Mouse (Mus musculus): ENCODE data around the gene Tex22. TPM values are rescaled to one million over a fixed set of nuclear protein-coding genes. Genes with fewer than 3 reads are reported as not detected.

Tex22 gene
- total and polyA plus RNA-seq, 2 experiments from 2014 or later, result not detected

GRCm38 (mm10) chr12:113108528-113109283 lies 34.4 kb downstream of the Tex22 start:
- 77% methylated on average over 17 of the region's 17 CpGs for WGBS
- no peak for DNase-seq (ENCODE audit: low spot score)

DNA sequence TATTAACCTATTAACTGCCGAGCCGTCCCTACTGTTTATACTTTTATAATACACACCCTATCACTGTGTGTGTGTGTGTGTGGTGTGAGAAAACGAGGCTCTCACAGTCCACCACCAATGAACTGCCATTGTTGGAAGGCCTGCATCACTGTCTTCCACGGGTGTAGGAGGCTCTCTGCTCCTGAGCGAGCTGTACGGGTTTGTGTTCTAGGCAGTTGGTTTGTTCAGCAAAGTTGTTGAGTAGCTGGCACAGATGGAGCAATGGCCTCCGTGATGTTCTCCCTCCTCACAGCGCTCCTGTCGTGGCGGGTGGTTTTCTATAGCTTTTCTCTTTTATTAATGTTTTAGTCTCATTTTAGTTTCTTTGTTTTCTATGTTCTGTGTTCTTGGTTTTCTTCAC lies 35.5 kb downstream of the Tex22 start:
- ATAC-seq (ENCODE audit: insufficient read depth, low read depth) (no peak), DNase-seq (ENCODE audit: low spot score) (no peak)
- Histone ChIP-seq H3K9ac (replicated peaks; ENCODE audit: low read depth, low read length) (no peak overlapping the region), H3K27me3 (ENCODE audit: control insufficient read depth, insufficient read depth, low read length) (no peaks in the 10 kb centered on the region), H3K9me3 (replicated peaks; ENCODE audit: control insufficient read depth, low read length) (no peaks in the 10 kb centered on the region), H3K36me3 (replicated peaks; ENCODE audit: control insufficient read depth, insufficient read depth, low read length) (peaks cover 8% of the 10 kb centered on the region; the same call in 1 of the 2 replicates), H3K4me2 (ENCODE audit: low read depth, low read length) (no peak overlapping the region), H3K4me1 (ENCODE audit: control insufficient read depth, insufficient read depth) (peaks cover 9% of the 10 kb centered on the region; the same call in 1 of the 2 replicates), H3K4me3 (ENCODE audit: low read depth, low read length) (no peak overlapping the region), H3K27ac (ENCODE audit: low read depth) (no peak overlapping the region)
- TF ChIP-seq EP300 (IDR thresholded peaks at IDR 0.05; ENCODE audit: low read depth), result no peak
- no peak for TF ChIP-seq CTCF (IDR thresholded peaks at IDR 0.05; ENCODE audit: low read depth)
- WGBS, result 90% methylated on average over 10 of the region's 10 CpGs

More at GRCm38 (mm10) chr12:113108528-113109283, 34.4 kb downstream of the Tex22 start:
- Histone ChIP-seq H3K27ac (ENCODE audit: low read depth) (no peak overlapping the region), H3K27me3 (ENCODE audit: control insufficient read depth, insufficient read depth, low read length) (no peaks in the 10 kb centered on the region), H3K9me3 (replicated peaks; ENCODE audit: control insufficient read depth, low read length) (no peaks in the 10 kb centered on the region), H3K4me2 (ENCODE audit: low read depth, low read length) (no peak overlapping the region), H3K4me3 (ENCODE audit: low read depth, low read length) (no peak overlapping the region), H3K4me1 (ENCODE audit: control insufficient read depth, insufficient read depth) (peaks cover 9% of the 10 kb centered on the region; the same call in 1 of the 2 replicates), H3K9ac (replicated peaks; ENCODE audit: low read depth, low read length) (no peak overlapping the region), H3K36me3 (replicated peaks; ENCODE audit: control insufficient read depth, insufficient read depth, low read length) (peaks cover 5% of the 10 kb centered on the region; the same call in 1 of the 2 replicates)
- no peak for ATAC-seq (ENCODE audit: insufficient read depth, low read depth)
- no peak for TF ChIP-seq EP300 (IDR thresholded peaks at IDR 0.05; ENCODE audit: low read depth)
- no peak for TF ChIP-seq CTCF (IDR thresholded peaks at IDR 0.05; ENCODE audit: low read depth)

DNA sequence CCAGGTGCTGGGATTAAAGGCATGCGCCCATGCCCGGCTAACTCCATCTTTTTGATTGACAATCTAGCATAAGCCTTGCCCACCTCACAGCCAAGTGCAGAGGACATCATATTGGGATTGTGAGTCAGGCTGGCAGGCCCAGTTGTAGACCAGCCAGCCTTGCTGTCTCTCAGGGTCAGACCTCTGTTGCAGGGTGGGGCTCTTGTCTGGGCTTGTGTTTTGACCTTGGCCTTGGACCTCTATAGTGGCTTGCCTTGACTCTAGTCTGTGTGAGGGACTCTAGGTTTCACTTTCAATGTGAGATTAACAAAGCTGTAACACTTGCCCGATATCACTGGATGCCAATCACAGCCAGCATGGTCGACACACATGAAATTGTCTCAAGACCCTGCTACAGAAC lies 39.8 kb downstream of the Tex22 start:
- Histone ChIP-seq H3K9me3 (replicated peaks; ENCODE audit: control insufficient read depth, low read length) (no peaks in the 10 kb centered on the region), H3K4me3 (ENCODE audit: low read depth, low read length) (no peak overlapping the region), H3K27me3 (ENCODE audit: control insufficient read depth, insufficient read depth, low read length) (no peaks in the 10 kb centered on the region), H3K36me3 (replicated peaks; ENCODE audit: control insufficient read depth, insufficient read depth, low read length) (peaks cover 30% of the 10 kb centered on the region), H3K27ac (ENCODE audit: low read depth) (no peak overlapping the region), H3K4me1 (ENCODE audit: control insufficient read depth, insufficient read depth) (no peaks in the 10 kb centered on the region), H3K9ac (replicated peaks; ENCODE audit: low read depth, low read length) (no peak overlapping the region), H3K4me2 (ENCODE audit: low read depth, low read length) (no peak overlapping the region)
- DNase-seq (ENCODE audit: low spot score) (no peak), ATAC-seq (ENCODE audit: insufficient read depth, low read depth) (no peak)
- no peak for TF ChIP-seq CTCF (IDR thresholded peaks at IDR 0.05; ENCODE audit: low read depth)
- TF ChIP-seq EP300 (IDR thresholded peaks at IDR 0.05; ENCODE audit: low read depth), result no peak
- 83% methylated on average over 4 of the region's 4 CpGs for WGBS

DNA sequence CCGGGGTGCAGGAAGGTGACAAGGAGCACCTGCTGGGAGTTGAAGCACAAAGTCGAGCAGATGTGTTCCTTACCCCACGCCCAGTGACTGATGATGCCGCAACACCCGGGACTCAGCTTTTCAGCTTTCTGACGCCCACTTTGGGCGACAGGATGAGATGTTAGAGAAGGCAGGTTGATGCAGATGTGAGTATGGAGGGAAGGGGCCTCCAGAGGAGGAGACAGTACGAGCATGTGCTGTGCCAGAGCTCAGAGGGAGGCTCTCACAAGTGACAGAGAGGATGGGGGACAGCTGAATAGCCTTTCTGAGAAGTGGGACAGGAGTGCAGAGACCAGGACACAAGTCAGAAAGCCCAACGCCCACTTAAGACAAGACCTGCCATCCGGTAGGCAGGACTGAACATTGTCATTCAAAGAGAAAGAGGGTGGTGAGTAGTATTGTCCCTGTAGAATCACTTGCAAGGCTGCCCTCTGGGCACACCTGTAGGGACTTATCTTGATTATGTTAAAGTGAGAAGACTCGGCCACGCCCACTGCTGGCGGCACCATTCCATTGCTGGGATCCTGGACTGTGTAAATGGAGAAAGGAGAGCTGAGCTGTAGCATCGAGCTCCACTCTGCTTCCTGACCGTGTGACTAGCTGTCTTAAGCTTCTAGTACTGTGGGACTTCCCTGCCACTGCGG lies 40.7 kb downstream of the Tex22 start:
- no peak for TF ChIP-seq EP300 (IDR thresholded peaks at IDR 0.05; ENCODE audit: low read depth)
- TF ChIP-seq CTCF (IDR thresholded peaks at IDR 0.05; ENCODE audit: low read depth), result no peak
- ATAC-seq (ENCODE audit: insufficient read depth, low read depth) (no peak), DNase-seq (ENCODE audit: low spot score) (no peak)
- Histone ChIP-seq H3K36me3 (replicated peaks; ENCODE audit: control insufficient read depth, insufficient read depth, low read length) (peaks cover 31% of the 10 kb centered on the region), H3K4me3 (ENCODE audit: low read depth, low read length) (no peak overlapping the region), H3K27me3 (ENCODE audit: control insufficient read depth, insufficient read depth, low read length) (no peaks in the 10 kb centered on the region), H3K9ac (replicated peaks; ENCODE audit: low read depth, low read length) (no peak overlapping the region), H3K9me3 (replicated peaks; ENCODE audit: control insufficient read depth, low read length) (no peaks in the 10 kb centered on the region), H3K4me2 (ENCODE audit: low read depth, low read length) (no peak overlapping the region), H3K27ac (ENCODE audit: low read depth) (no peak overlapping the region), H3K4me1 (ENCODE audit: control insufficient read depth, insufficient read depth) (no peaks in the 10 kb centered on the region; the same call in 1 of the 2 replicates)
- 77% methylated on average over 16 of the region's 16 CpGs for WGBS

GRCm38 (mm10) chr12:113119516-113120410 lies 45.5 kb downstream of the Tex22 start:
- no peak overlapping the region for H3K4me3 ChIP-seq (ENCODE audit: low read depth, low read length)
- 80% methylated on average over 20 of the region's 20 CpGs for WGBS
- ATAC-seq (ENCODE audit: insufficient read depth, low read depth), result peak; percentile 73
- H3K9me3 ChIP-seq (replicated peaks; ENCODE audit: control insufficient read depth, low read length), result no peaks in the 10 kb centered on the region
- peaks cover 70% of the 10 kb centered on the region for H3K36me3 ChIP-seq (replicated peaks; ENCODE audit: control insufficient read depth, insufficient read depth, low read length)
- H3K27ac ChIP-seq (ENCODE audit: low read depth), result no peak overlapping the region
- H3K4me1 ChIP-seq (ENCODE audit: control insufficient read depth, insufficient read depth), result peaks cover 6% of the 10 kb centered on the region; the same call in 1 of the 2 replicates
- H3K27me3 ChIP-seq (ENCODE audit: control insufficient read depth, insufficient read depth, low read length), result no peaks in the 10 kb centered on the region
- DNase-seq (ENCODE audit: low spot score), result peak; percentile 71
- H3K9ac ChIP-seq (replicated peaks; ENCODE audit: low read depth, low read length), result no peak overlapping the region
- peak; percentile 96 for TF ChIP-seq CTCF (IDR thresholded peaks at IDR 0.05; ENCODE audit: low read depth)
- no peak for TF ChIP-seq EP300 (IDR thresholded peaks at IDR 0.05; ENCODE audit: low read depth)
- no peak overlapping the region for H3K4me2 ChIP-seq (ENCODE audit: low read depth, low read length)

All from heart, postnatal 0 days (tissue).